Mouse (Mus musculus): ENCODE data around the gene Mcat. TPM values are rescaled to one million over a fixed set of nuclear protein-coding genes. Genes with fewer than 3 reads are reported as not detected.

Mcat gene
- 29.1 and 29.6 TPM in 2 replicates for polyA plus RNA-seq (2012; ENCODE audit: insufficient read depth, insufficient read length, missing spikeins)

DNA sequence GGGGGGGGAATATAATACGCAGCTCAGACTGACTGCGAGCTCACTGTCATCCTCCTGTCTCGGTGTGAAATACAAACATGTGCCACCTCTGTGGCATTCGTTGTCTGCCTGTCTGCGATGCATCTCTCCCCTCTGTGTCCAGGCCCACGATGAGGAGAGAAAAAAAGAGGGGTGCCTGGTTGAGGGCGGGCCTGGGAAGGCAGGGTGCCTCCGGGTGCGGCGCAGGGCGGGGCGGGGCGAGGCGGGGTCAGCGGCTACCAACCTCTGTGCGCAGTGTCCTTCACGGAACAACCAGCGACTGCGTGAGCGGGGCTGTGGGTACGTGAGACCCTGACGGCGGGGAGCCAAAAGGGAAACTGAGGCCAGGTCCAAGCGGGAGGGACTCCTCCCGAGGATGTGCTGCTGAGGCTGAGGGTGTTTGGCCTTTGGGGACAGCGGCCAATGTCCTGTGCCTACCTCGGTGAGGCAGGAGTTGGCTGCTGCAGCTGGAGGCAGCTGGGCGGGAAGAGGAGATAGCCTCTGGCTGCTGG lies at the start of gene Mcat, which contains the start of gene Tspo:
TSS of gene Mcat (minus strand) at position 461 of the 530 bp plus-strand sequence.
TSS of gene Tspo (plus strand) at position 266 of the 530 bp plus-strand sequence.
- peak within 1 kb of the TSS; percentile 68 for H3K4me3 ChIP-seq (ENCODE audit: insufficient read depth, low read depth, low read length)

GRCm38 (mm10) chr15:83607115-83607802 lies 43.7 kb upstream of the Mcat start:
- Histone ChIP-seq H3K4me1 (ENCODE audit: control insufficient read depth, insufficient read depth, insufficient read length, low read length) (peaks cover 2% of the 10 kb centered on the region; the same call in 1 of the 2 replicates), H3K4me3 (ENCODE audit: insufficient read depth, low read depth, low read length) (no peak overlapping the region), H3K27ac (replicated peaks; ENCODE audit: low read depth, low read length) (no peak overlapping the region)

More for the DNA sequence above, at the start of gene Mcat, which contains the start of gene Tspo:
- H3K27ac ChIP-seq (replicated peaks; ENCODE audit: low read depth, low read length) = peak within 1 kb of the TSS; percentile 67
- peaks cover 24% of the 10 kb centered on the region for H3K4me1 ChIP-seq (ENCODE audit: control insufficient read depth, insufficient read depth, insufficient read length, low read length)

DNA sequence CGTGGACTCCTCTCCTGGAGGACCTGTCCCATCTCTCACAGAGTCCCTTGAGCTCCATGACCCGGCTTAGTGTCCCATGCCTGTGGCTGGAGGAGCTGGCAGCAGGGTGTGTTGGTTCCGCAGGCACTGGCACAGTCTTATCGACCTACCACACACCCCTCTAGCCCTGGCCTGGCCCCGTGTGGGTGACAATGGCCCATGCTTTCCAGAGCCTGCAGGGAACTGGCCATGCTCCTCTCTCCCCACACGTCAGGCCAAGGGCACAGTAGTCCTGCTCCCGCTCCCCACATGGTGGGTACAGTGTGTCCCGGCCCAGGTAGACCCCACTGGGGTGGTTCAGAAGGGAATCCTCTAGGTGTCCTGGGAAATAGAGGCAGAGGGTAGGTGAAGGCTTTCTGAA lies 43.1 kb upstream of the Mcat start:
- Histone ChIP-seq H3K27ac (replicated peaks; ENCODE audit: low read depth, low read length) (no peak overlapping the region), H3K4me1 (ENCODE audit: control insufficient read depth, insufficient read depth, insufficient read length, low read length) (peaks cover 2% of the 10 kb centered on the region; the same call in 1 of the 2 replicates), H3K4me3 (ENCODE audit: insufficient read depth, low read depth, low read length) (no peak overlapping the region)

GRCm38 (mm10) chr15:83606216-83606615 lies 42.6 kb upstream of the Mcat start:
- Histone ChIP-seq H3K27ac (replicated peaks; ENCODE audit: low read depth, low read length) (no peak overlapping the region), H3K4me3 (ENCODE audit: insufficient read depth, low read depth, low read length) (no peak overlapping the region), H3K4me1 (ENCODE audit: control insufficient read depth, insufficient read depth, insufficient read length, low read length) (peaks cover 2% of the 10 kb centered on the region; the same call in 1 of the 2 replicates)

GRCm38 (mm10) chr15:83603426-83603825 lies 39.8 kb upstream of the Mcat start:
- no peak overlapping the region for H3K4me3 ChIP-seq (ENCODE audit: insufficient read depth, low read depth, low read length)
- H3K4me1 ChIP-seq (ENCODE audit: control insufficient read depth, insufficient read depth, insufficient read length, low read length) = peaks cover 2% of the 10 kb centered on the region; the same call in 1 of the 2 replicates
- no peak overlapping the region for H3K27ac ChIP-seq (replicated peaks; ENCODE audit: low read depth, low read length)

DNA sequence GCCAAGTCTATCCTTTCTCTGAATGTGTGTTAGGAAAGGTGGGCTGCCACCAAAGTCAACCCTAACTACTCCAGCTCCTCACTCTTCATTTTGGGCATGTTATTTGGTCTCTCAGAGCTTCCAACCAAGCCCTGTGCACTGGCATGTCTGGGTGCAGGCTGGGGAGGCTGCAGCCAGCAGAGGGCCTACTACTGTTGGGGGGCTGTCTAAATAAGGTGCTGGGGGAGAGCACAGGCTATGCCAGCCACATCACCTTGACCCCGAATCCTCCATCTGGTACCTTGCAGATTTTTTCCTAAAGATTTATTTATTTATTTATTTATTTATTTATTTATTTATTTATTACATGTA lies 39.4 kb upstream of the Mcat start:
- Histone ChIP-seq H3K27ac (replicated peaks; ENCODE audit: low read depth, low read length) (peak overlapping the region; percentile 63), H3K4me1 (ENCODE audit: control insufficient read depth, insufficient read depth, insufficient read length, low read length) (peaks cover 2% of the 10 kb centered on the region; the same call in 1 of the 2 replicates), H3K4me3 (ENCODE audit: insufficient read depth, low read depth, low read length) (no peak overlapping the region)

GRCm38 (mm10) chr15:83602372-83603045 lies 38.9 kb upstream of the Mcat start:
- H3K27ac ChIP-seq (replicated peaks; ENCODE audit: low read depth, low read length) = peak overlapping the region; percentile 63
- H3K4me3 ChIP-seq (ENCODE audit: insufficient read depth, low read depth, low read length) = no peak overlapping the region
- H3K4me1 ChIP-seq (ENCODE audit: control insufficient read depth, insufficient read depth, insufficient read length, low read length) = peaks cover 2% of the 10 kb centered on the region; the same call in 1 of the 2 replicates

- H3K4me3 ChIP-seq (ENCODE audit: insufficient read depth, low read depth, low read length) = no peak overlapping the region
Measured at GRCm38 (mm10) chr15:83601185-83601584, 37.6 kb upstream of the Mcat start.

GRCm38 (mm10) chr15:83596833-83597232 lies 33.2 kb upstream of the Mcat start:
- Histone ChIP-seq H3K4me3 (ENCODE audit: insufficient read depth, low read depth, low read length) (no peak overlapping the region), H3K27ac (replicated peaks; ENCODE audit: low read depth, low read length) (no peak overlapping the region), H3K4me1 (ENCODE audit: control insufficient read depth, insufficient read depth, insufficient read length, low read length) (peaks cover 12% of the 10 kb centered on the region; the same call in 1 of the 2 replicates)

More at GRCm38 (mm10) chr15:83601185-83601584, 37.6 kb upstream of the Mcat start:
- H3K27ac ChIP-seq (replicated peaks; ENCODE audit: low read depth, low read length) = no peak overlapping the region
- peaks cover 2% of the 10 kb centered on the region; the same call in 1 of the 2 replicates for H3K4me1 ChIP-seq (ENCODE audit: control insufficient read depth, insufficient read depth, insufficient read length, low read length)

GRCm38 (mm10) chr15:83595364-83595711 lies 31.8 kb upstream of the Mcat start:
- Histone ChIP-seq H3K27ac (replicated peaks; ENCODE audit: low read depth, low read length) (no peak overlapping the region), H3K4me1 (ENCODE audit: control insufficient read depth, insufficient read depth, insufficient read length, low read length) (peaks cover 12% of the 10 kb centered on the region; the same call in 1 of the 2 replicates), H3K4me3 (ENCODE audit: insufficient read depth, low read depth, low read length) (peak overlapping the region; percentile 44)

GRCm38 (mm10) chr15:83594513-83595363 lies 31.2 kb upstream of the Mcat start, which contains the start of gene Ttll12:
Gene Ttll12, minus strand, starts transcription at chr15:83595157.
- no peak within 1 kb of the TSS for H3K27ac ChIP-seq (replicated peaks; ENCODE audit: low read depth, low read length)
- H3K4me1 ChIP-seq (ENCODE audit: control insufficient read depth, insufficient read depth, insufficient read length, low read length) = peaks cover 12% of the 10 kb centered on the region; the same call in 1 of the 2 replicates
- H3K4me3 ChIP-seq (ENCODE audit: insufficient read depth, low read depth, low read length) = peak within 1 kb of the TSS; percentile 89

- Histone ChIP-seq H3K4me3 (ENCODE audit: insufficient read depth, low read depth, low read length) (peak overlapping the region; percentile 89), H3K4me1 (ENCODE audit: control insufficient read depth, insufficient read depth, insufficient read length, low read length) (peaks cover 12% of the 10 kb centered on the region; the same call in 1 of the 2 replicates), H3K27ac (replicated peaks; ENCODE audit: low read depth, low read length) (no peak overlapping the region)
Measured at GRCm38 (mm10) chr15:83593702-83594512, 30.3 kb upstream of the Mcat start.

DNA sequence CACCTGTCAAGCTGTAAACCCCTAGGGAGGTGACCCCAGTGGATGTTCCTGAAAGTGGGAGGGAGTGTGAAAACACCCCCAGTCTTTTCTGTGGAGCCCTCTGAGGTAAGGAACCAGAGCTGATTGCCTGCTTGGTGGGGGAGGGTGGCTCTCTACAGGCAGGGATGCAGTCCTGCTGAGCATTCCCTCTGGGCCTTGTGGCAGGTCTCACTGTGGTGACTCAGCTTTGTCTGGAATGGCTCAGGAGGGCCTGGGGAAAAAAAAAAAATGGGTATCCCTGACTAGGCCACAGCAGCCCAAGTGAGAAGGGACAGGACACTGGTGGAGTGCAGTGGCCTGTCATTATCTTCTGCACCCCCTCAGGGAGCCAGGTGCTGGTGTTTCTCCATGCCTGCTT lies 29.6 kb upstream of the Mcat start:
- no peak overlapping the region for H3K4me3 ChIP-seq (ENCODE audit: insufficient read depth, low read depth, low read length)
- H3K4me1 ChIP-seq (ENCODE audit: control insufficient read depth, insufficient read depth, insufficient read length, low read length) = peaks cover 12% of the 10 kb centered on the region; the same call in 1 of the 2 replicates
- no peak overlapping the region for H3K27ac ChIP-seq (replicated peaks; ENCODE audit: low read depth, low read length)

Data from brown adipose tissue, adult 24 weeks (tissue).